Mouse (Mus musculus): ENCODE results near the gene Nae1.

The Nae1 gene

DNA sequence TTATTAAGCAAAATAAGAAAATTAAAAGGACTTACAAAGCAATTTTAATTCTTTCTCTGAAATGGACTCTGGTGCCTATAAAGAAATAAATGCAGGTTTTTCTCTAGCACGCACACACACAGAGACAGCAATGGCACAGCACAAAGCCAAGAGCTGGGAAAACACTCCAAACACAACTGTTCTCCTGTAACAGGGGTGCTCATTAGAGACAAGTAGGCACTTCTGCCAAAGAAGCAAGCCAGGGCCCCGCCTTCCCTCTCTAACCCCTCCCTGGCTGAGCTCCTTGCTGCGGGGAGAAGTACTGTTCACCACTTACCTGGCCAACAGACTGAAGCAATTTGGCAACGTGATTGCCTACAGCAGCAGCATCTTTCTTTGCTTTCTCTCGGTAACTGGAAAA is 16.6 kb downstream of the Nae1 start:
- DNase-seq = no peak

DNA sequence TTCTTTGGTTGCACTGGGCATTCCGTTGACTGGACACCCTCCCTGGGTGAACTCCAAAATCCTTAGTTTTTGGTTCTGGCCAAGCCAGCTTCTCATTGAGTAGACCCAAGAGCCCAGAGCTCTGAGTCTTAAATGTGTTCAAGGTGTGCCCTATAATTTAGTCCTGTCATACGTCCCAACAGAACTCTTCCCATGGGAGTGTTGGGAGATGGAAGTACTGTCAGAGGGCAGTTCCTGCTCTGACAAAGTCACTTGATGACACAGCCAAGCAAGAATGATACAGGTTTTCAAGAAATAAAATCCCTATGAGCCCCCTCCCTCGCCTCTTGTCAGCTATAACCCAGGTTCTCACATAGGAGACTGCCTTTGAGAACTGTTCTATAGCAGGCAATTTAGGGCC is 24.3 kb downstream of the Nae1 start:
- no peak for DNase-seq

DNA sequence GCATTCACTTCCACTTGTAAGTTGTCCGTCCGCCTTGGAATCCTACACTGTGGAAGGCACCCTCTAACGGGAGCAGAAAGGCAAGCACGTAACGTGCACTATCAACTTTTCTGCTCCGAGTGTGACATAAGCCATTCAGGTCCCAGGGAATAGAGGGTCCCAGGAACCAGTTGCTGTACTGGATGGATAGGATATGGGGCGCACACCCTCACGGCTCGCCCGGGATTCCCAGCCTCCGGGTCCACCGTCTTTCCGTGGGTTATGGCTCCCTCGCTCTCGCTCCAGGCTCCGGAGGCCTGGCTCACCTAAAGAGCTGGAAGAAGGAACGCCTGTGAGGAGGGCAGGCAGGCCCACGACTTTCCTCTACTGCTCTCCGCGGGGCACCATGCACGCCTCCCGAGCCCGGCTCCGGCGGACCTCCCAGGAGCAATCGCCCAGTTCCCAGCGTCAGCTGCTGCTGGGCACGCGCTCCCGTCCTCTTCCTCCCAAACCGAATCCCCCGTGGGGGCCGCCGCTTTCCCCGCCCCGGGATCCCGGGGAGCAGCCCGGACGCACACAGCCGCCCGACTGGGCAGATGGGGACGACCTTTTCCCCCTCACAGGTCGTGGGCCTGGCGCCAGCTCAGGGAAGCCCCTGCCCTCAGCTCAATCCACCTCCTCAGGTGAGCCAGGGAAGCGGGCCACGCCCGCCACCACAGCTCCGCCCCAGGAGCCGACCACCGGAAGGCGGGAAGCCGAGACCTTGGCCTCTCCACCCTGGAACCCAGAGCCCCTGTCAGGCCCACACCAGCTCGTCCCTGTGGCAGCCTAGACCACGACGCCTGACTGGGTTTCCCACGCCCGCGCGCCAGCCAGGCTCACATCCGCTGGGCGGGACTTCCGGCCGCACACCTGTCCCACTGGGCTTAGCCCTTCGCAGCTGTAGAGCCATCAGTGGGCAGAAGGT is 25.1 kb downstream of the Nae1 start, which contains the start of gene Terb1:
Gene Terb1 (minus strand): TSS at position 850 of the 946 bp plus-strand sequence.
- peak; percentile 51 for DNase-seq

DNA sequence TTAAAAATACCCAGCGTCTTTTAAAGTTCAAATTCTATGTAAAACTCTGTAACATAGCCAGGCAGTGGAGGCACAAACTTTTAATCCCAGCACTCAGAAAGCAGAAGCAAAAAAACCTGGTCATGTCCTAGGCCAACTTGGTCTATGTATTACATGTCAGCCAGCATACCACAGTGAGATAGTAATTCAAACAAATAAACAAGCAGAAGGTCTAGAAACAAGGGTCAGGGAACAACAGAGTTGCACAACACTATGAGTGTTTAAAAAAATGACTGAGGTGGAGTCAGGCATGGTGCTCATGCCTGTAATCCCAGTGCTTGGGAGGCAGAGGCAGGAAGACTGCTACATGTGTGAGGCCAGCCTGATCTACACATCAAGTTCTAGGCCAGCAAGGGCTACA is 55.3 kb downstream of the Nae1 start:
- DNase-seq = no peak

DNA sequence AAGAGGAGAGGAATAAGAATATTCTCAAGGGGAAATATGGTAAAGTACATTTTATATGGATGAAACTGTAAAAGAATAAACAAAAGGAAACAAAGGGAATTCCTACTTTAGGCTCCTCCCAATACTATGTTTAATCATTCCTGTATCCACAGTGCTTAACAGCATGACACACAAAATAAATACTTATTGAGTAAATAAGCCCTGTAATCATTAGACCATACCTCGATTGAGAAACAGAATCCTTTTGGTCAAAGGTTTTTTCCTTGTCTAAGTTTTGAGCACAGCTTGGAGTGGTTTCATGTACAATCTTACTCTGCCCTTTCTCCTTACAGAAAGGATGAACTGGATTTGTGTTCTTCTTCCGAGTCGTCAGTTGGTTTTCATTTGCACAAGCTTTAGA is 62.0 kb downstream of the Nae1 start:
- DNase-seq = no peak

DNA sequence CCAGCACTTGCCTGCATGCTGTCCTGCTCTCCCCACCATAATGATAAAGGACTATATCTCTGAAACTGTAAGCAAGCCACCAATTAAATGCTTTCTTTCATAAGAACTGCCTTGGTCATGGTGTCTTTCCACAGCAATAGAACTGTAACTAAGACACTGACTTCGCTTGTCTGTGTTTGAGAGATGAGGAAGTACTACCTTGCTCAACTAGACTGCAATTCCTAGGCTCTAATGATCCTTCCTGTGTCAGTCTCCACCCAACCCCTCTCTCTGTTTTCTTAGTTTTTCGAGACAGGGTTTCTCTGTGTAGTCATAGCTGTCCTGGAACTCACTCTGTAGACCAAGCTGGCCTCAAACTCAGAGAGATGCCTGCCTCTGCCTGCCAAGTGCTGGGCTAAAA is 67.0 kb downstream of the Nae1 start:
- no peak for DNase-seq
